Mouse (Mus musculus): ENCODE results near the gene Cep295.
A peak's percentile ranks its signal among the peaks of the same experiment; 100 is the strongest.
"Not testable (repeated sequence)": the region's sequence is repeated elsewhere in the genome, so short reads cannot be mapped to it uniquely, and the experiment has no call there.

Cep295 gene

GRCm38 (mm10) chr9:15306398-15307119 is 51.0 kb downstream of the Cep295 start, which contains the start of gene 4931406C07Rik:
4931406C07Rik (minus strand) TSS chr9:15306448.
- no peak for DNase-seq (ENCODE audit: low spot score)

- peak; percentile 97 for DNase-seq (ENCODE audit: low spot score)
These were observed 51.8 kb downstream of the Cep295 start, which contains the start of gene Taf1d for GRCm38 (mm10) chr9:15305503-15306397. Taf1d (plus strand) TSS chr9:15306214.

- no peak for DNase-seq (ENCODE audit: low spot score)
These were observed 54.7 kb downstream of the Cep295 start for GRCm38 (mm10) chr9:15302881-15303280.

GRCm38 (mm10) chr9:15302006-15302405 is 55.6 kb downstream of the Cep295 start:
- DNase-seq (ENCODE audit: low spot score): not testable (repeated sequence)

GRCm38 (mm10) chr9:15301399-15301798 is 56.2 kb downstream of the Cep295 start:
- DNase-seq (ENCODE audit: low spot score): peak; percentile 51

GRCm38 (mm10) chr9:15300056-15300455 is 57.5 kb downstream of the Cep295 start:
- no peak for DNase-seq (ENCODE audit: low spot score)

- no peak for DNase-seq (ENCODE audit: low spot score)
These were observed 59.1 kb downstream of the Cep295 start for GRCm38 (mm10) chr9:15298451-15298850.

- DNase-seq (ENCODE audit: low spot score): no peak
These were observed 60.5 kb downstream of the Cep295 start for GRCm38 (mm10) chr9:15297112-15297511.

- no peak for DNase-seq (ENCODE audit: low spot score)
These were observed 68.3 kb downstream of the Cep295 start for GRCm38 (mm10) chr9:15289251-15289650.

GRCm38 (mm10) chr9:15288402-15288801 is 69.2 kb downstream of the Cep295 start:
- no peak for DNase-seq (ENCODE audit: low spot score)

GRCm38 (mm10) chr9:15287846-15288245 is 69.7 kb downstream of the Cep295 start:
- DNase-seq (ENCODE audit: low spot score): no peak

- DNase-seq (ENCODE audit: low spot score): no peak
These were observed 72.1 kb downstream of the Cep295 start for GRCm38 (mm10) chr9:15285443-15285842.

GRCm38 (mm10) chr9:15280491-15280879 is 77.1 kb downstream of the Cep295 start:
- DNase-seq (ENCODE audit: low spot score): no peak

GRCm38 (mm10) chr9:15279649-15280490 is 77.7 kb downstream of the Cep295 start, which contains the start of gene Med17:
Med17 (minus strand) TSS chr9:15279931.
- DNase-seq (ENCODE audit: low spot score): peak; percentile 93

- no peak for DNase-seq (ENCODE audit: low spot score)
These were observed 78.4 kb downstream of the Cep295 start for GRCm38 (mm10) chr9:15279139-15279648.

GRCm38 (mm10) chr9:15278343-15278742 is 79.2 kb downstream of the Cep295 start:
- DNase-seq (ENCODE audit: low spot score): no peak

- no peak for DNase-seq (ENCODE audit: low spot score)
These were observed 80.7 kb downstream of the Cep295 start for GRCm38 (mm10) chr9:15276855-15277254.

GRCm38 (mm10) chr9:15273981-15274380 is 83.6 kb downstream of the Cep295 start:
- DNase-seq (ENCODE audit: low spot score): no peak

Data from testis, postnatal 14 days (tissue).